Mouse (Mus musculus): Measurements from ENCODE around the gene Gm3453.

Gene Gm3453

GRCm38 (mm10) chr14:5979037-5979436 lies at the start of gene Gm3453:
Gene Gm3453, minus strand, starts transcription at chr14:5979137.
- WGBS: 76% methylated on average over 2 of the region's 2 CpGs

GRCm38 (mm10) chr14:5987136-5987535 lies 8.2 kb upstream of the Gm3453 start:
- WGBS: 88% methylated on average over 7 of the region's 7 CpGs

- WGBS: 65% methylated on average over 4 of the region's 4 CpGs
Observed at GRCm38 (mm10) chr14:5962441-5962840, 16.5 kb downstream of the Gm3453 start.

GRCm38 (mm10) chr14:5961635-5962034 lies 17.3 kb downstream of the Gm3453 start, which contains the start of gene Gm3248:
Gene Gm3248, minus strand, starts transcription at chr14:5961745.
- WGBS: 3% methylated on average over 16 of the region's 23 CpGs

GRCm38 (mm10) chr14:5961102-5961501 lies 17.8 kb downstream of the Gm3453 start:
- 3% methylated on average over 23 of the region's 24 CpGs for WGBS

GRCm38 (mm10) chr14:5960479-5960878 lies 18.5 kb downstream of the Gm3453 start:
- 19% methylated on average over 6 of the region's 10 CpGs for WGBS

- 75% methylated on average over 7 of the region's 7 CpGs for WGBS
Observed at GRCm38 (mm10) chr14:5923276-5923675, 55.7 kb downstream of the Gm3453 start.

Data from cerebral cortex, adult 2 months (tissue).